Mouse (Mus musculus) heart, postnatal 10 days (tissue): ENCODE results near the gene Insl6. TPM values are rescaled to one million over a fixed set of nuclear protein-coding genes. Genes with fewer than 3 reads are reported as not detected.

ENCODE experiments used
- DNase-seq, 2 experiments: peaks; one replicate each; pipeline ENCODE4 v3.0.0; 2021
- intact Hi-C: fragments of 180-260 bp; cut with DNase I; formaldehyde crosslinking; loops from one replicate; pipeline ENCODE4 v1.15.1; 2025
- total RNA-seq, 2 experiments: library from RNA; stranded (reverse); gene quantifications; 2 replicates each; pipeline ENCODE4 v1.2.3; 2021

Gene Insl6
- total RNA-seq = under 1 TPM in 1 of 2 experiments, not detected in 1; 0.38 TPM

DNA sequence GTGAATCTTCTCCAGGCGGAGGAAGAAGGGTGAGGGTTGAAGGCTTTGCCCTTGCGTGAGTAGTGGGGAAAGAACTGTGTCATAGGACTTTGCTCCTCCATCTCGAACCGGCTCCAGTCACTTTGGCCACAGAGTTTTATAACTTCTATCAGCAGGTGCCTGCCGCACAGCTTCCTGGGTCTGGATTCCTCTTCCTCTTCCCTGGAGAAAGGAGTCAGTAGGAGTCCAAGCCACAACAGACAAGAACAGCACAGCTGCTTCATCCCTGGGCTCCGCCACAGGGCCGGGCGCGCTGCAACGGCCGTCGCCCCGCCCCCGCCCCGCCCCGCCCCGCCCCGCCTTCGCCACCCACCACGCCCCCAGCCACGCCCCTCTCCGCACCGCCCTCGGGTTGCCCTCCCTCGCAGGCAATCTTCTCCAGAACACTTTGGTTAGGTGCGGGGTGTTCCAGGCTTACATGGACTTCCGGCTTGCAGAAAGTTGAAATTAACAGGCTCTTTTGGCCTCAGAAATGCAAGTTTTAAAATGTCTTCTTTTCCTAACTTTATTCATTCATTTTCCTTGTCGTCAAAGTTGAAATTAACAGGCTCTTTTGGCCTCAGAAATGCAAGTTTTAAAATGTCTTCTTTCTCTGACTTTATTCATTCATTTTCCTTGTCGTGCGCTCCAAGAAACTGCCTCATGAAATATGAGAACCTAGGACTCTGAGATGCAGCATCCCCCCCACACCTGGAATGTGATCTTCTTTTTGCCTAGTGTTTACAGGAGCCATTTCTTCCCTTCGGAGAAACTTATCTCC lies at the start of gene Insl6:
Insl6 (minus strand) TSS at position 304 of the 799 bp plus-strand sequence.
- intact Hi-C loops = no loop called here
- peak; percentile 55 to 77 for DNase-seq

GRCm38 (mm10) chr19:29374947-29375346 lies 49.8 kb upstream of the Insl6 start:
- intact Hi-C loops = no loop called here
- no peak for DNase-seq

- intact Hi-C loops = no loop called here
- no peak for DNase-seq
Observed at GRCm38 (mm10) chr19:29373438-29373837, 48.3 kb upstream of the Insl6 start.

DNA sequence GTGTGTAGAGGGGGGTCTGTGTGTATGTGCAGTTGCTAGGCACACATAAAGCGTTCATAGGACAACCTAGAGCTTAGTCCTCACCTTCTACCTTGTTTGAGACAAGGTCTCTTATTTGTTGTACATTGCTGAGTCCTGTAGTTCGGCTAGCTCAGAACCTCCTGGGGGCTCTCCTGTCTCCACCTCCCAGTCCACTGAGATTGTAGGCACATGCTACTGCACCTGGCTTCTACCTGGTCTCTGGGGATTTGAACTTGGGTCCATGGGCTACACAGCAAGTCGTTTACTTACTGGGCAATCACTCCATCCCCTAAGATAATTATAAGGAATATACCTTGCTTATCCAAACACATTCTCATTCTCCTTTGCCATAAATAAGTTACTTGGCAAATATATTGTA lies 47.5 kb upstream of the Insl6 start:
- intact Hi-C loops = no loop called here
- no peak for DNase-seq

- DNase-seq = peak in 1 of 2 experiments; percentile 27
- intact Hi-C loops = no loop called here
Observed at GRCm38 (mm10) chr19:29372138-29372537, 47.0 kb upstream of the Insl6 start.

DNA sequence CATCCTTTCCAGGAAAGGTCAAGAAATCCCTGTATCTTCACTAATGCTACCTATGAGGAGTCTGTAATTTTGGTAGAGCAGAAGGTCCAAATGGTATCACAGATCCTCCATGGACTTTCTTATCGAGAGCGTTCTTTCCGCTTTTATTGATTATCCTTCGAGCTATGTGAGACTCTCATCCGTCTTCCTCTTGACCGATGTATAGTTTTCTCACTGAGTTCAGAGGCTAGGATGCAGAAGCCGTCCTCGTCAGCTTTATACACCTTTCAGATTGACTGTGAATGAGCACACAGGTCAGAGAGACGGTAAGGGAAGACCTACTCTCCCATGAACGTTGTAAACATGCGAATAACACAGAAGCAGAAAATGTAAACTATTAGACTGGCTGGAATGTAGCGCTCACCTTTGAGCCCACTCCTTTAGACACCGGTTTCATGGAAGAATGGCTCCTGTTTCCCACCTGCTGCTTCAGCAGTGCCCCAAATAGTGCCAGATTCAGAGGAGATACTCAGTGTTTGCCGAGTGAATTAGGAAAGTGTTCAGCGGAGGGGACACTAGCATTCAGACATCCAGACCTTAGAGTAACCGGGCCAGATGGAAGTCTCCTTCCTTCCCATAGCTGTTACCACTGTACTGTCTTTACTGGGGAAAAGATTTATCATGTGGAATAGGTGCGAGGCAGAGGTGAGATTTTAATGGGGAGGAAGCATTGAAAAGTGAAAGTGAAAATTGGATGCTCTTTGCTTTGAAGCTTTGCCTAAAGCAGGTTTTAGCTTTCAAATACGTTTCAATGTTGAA lies 46.3 kb upstream of the Insl6 start:
- DNase-seq = no peak
- intact Hi-C loops = no loop called here

DNA sequence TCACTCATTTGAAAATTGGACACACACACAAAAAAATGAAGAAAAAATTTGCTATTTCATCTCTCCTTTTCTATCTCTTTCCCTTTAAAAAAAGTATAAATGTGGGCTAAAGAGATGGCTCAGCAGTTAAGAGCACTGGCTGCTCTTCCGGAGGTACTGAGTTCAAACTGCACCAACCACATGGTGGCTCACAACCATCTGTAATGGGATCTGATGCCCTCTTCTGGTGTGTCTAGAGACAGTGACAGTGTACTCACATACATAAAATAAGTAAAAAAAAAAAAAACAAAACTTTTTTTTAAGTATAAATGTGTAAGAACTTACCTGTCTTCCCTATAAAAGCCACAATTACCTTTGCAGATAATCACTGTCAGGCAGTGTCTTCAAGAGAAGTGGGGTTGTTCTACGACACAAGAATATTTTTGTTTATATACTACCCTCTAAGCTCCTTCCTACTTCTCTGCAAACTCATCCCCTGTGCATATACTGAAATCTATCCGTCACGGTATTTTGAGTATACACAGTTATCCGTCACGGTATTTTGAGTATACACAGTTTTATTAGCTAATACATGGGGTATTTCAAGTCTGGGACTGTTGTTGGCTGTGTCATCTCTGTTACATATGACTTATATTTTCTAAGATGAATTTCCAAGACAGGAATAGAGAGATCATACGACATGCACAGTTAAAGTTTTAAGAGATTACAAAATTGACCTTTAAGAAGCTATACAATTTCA lies 45.6 kb upstream of the Insl6 start:
- DNase-seq = no peak
- intact Hi-C loops = no loop called here

DNA sequence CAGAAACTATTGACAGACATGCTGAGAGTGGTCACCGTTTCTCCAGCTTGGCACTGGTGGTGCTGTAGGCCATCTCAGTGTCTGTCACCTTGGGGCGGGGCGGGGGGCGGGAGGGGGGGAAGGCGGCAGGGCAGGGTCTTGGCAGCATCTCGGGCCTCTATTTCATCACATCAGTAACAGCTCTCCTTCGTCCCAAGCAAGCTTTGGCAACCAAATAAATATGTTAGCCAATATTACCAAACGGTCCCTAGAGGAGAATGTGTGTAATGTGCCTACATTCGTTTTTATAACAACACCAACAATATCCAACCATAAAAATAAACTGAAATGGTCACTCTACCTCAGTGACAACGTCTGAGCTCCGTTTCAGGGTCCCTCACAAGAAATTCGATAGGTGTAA lies 45.0 kb upstream of the Insl6 start:
- no peak for DNase-seq
- intact Hi-C loops = no loop called here

- no peak for DNase-seq
- intact Hi-C loops = no loop called here
Observed at GRCm38 (mm10) chr19:29368671-29369309, 43.6 kb upstream of the Insl6 start.

DNA sequence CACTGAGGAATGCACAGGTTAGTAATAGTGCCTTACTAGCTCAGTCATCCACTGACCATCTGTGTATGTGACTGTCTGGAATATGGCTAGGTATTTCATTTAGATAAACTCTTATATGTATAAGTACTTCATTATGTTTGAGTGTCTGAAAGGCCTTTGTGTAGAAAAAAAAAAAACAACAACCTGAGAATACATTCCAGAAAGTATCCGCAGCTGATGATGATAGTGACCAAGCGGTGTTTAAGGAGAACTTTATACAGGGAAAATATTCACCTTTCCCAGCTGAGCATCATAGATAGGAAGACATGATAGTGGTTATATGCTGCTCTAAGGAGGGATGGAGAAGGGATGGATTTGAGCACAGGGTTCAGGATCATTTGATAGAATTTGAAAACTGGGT lies 42.9 kb upstream of the Insl6 start:
- DNase-seq = no peak
- intact Hi-C loops = no loop called here

DNA sequence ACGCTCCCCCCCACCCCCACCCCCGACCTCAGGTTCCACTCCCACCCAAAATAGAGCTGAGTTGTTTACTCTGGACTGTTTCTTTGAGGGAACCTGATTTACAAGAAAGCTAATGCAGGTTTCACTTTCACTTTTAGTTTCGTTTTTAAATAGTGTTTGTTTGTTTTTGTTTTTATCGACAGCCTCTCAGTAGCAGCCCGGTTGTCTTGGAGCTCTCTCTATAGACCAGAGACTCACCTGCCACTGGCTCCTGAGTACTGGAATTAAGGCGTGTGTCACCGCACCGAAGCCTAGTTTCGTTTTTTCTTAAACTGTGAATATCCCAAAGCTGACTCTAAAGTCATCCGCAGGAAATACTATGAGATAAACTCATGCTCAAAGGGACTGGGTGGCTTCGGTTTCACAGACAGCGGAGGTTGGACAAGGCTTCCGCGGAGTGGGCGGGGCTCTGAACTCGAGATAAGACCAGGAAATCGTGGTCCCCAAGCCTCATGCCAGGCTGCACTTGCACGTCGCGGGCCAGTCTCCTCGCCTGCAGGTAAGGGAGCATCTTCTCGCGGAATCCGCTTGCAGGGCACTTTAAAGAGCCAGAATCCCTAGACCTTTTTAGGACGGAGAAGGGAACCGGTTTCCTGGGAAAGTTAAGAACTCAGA lies 41.9 kb upstream of the Insl6 start, which contains the start of the genes Plgrkt and Cd274:
Plgrkt (minus strand) TSS at position 422 of the 654 bp plus-strand sequence.
Cd274 (plus strand) TSS at position 487 of the 654 bp plus-strand sequence.
- intact Hi-C loops = no loop called here

GRCm38 (mm10) chr19:29366226-29366968 lies 41.2 kb upstream of the Insl6 start:
- intact Hi-C loops = no loop called here
- DNase-seq = peak in 1 of 2 experiments; percentile 25

More for the DNA sequence above, 41.9 kb upstream of the Insl6 start, which contains the start of the genes Plgrkt and Cd274:
- DNase-seq = peak; percentile 79

GRCm38 (mm10) chr19:29365105-29365504 lies 39.9 kb upstream of the Insl6 start:
- intact Hi-C loops = no loop called here
- DNase-seq = no peak

DNA sequence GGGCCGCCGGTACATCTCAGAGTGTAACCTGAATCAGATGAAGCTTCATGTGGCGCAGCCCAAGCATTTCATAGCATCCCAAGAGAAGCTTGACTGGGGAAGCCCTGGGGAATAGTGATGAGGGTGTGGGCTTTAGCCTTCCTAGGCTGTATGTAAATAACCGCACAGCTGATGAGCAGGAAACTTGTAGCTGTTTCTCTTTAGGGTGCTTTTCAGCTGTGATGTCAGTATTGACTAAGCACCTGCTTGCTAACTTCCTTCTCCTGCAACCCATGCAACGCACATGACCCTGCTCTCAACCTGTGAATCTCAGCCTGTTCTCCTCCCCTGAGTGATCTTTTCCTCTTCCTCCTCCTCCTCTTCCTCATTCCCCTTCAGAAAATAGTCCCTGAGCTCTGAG lies 38.9 kb upstream of the Insl6 start:
- intact Hi-C loops = no loop called here
- no peak for DNase-seq

DNA sequence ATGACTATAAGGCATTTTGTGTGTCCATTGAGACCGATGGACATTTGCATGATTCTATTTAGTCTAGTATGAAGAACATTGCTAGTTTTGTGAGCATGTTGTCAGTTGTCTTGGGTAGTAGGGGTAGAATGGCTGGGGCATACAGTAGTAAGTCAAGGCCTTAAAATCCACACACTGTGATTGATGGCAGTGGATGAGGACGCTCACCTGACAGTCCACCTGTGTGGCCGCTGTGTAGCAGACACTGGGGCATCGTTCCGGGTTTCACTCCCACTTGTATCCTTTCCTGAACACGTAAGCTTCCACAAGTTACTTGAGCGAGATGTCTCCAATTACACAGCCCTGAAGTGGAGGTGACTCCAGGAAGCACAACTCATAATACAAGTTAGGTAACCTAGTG lies 38.4 kb upstream of the Insl6 start:
- no peak for DNase-seq
- intact Hi-C loops = no loop called here

DNA sequence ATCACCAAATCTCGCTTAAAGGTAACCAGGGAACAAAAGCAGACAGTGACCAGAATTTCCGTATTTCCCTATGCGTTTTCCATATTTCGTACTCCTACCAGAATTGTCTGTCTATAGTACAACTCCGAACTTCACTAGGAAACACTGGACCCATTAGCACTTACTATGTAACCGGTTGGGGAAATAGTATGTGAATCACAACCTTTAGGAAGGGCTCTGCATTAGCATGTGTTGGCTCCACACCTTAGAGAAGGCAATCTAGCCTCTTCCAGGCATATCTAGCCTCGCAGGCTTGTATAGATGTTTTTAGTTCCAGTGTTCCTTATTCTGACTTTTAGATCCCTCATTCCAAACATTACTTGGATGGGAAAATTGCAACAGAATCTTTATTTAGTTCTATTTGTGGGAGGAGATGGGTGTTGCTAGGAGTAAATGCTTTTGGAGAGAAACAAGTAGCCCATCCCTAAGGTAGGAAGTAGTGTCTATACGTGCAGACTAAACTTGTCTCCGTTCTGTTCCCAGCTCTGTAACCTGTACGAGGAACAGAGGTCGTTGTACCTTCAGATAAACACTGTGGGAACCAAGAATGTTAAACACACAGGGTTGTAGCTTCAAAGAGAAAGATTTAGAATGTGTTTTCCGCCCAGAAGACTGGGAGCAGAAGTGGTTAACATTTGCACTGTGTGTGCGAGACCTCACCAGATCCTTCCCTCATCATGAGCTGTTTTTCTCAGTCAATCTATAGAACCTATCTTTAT lies 37.2 kb upstream of the Insl6 start:
- intact Hi-C loops = no loop called here
- DNase-seq = no peak

GRCm38 (mm10) chr19:29361468-29362130 lies 36.4 kb upstream of the Insl6 start:
- DNase-seq = peak; percentile 93
- intact Hi-C loops = no loop called here

DNA sequence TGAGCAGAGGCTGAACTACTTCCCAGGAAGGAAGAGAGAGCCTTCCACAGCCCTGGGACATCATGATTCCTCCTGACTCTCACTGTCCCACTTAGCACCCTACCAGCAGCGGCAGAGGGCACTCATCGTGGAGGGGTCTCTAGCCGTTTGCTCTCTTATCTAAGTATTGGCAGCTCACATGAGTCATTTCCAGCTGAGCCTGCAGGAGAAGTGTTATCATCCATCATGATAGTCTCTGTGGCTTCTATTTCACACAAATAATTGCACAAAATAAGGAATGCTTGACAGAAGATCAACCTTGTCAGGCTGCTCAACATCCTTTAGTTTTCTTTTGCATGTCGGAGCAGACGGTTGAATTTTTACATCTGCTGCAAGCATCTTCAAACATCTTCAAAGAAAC lies 35.1 kb upstream of the Insl6 start:
- DNase-seq = no peak
- intact Hi-C loops = no loop called here
